Mouse (Mus musculus) neural tube, embryonic 12.5 days (tissue): Measurements from ENCODE around the gene Igfbp2. TPM values are rescaled to one million over a fixed set of nuclear protein-coding genes. Genes with fewer than 3 reads are reported as not detected.

ENCODE experiments used
- ATAC-seq: fragments of 200-750 bp; cut with Nextera tagmentation; 2 replicates; pipeline ENCODE4 v1.8.0; 2017; ENCODE audit warnings: low read depth, mild to moderate bottlenecking, moderate TSS enrichment, moderate library complexity; ENCODE audit not compliant: low FRiP score
- H3K27ac ChIP-seq: fragments of 300-500 bp; sonication (generic); 2 replicates; pipeline ENCODE4 v1.5.1; 2016
- H3K27me3 ChIP-seq: fragments of 300-500 bp; sonication (generic); replicated peaks from 2 replicates; pipeline ENCODE4 v1.6.1; 2016; ENCODE audit warnings: mild to moderate bottlenecking
- H3K36me3 ChIP-seq: fragments of 300-500 bp; sonication (generic); 2 replicates; pipeline ENCODE4 v1.6.1; 2016; ENCODE audit warnings: mild to moderate bottlenecking
- H3K4me1 ChIP-seq: fragments of 300-500 bp; sonication (generic); 2 replicates; pipeline ENCODE4 v1.6.1; 2016
- H3K4me2 ChIP-seq: fragments of 300-500 bp; sonication (generic); replicated peaks from 2 replicates; pipeline ENCODE4 v1.6.1; 2016; ENCODE audit warnings: mild to moderate bottlenecking
- H3K4me3 ChIP-seq: fragments of 300-500 bp; sonication (generic); 2 replicates; pipeline ENCODE4 v1.5.1; 2016
- H3K9ac ChIP-seq: fragments of 300-500 bp; sonication (generic); 2 replicates; pipeline ENCODE4 v1.6.1; 2016; ENCODE audit warnings: mild to moderate bottlenecking
- H3K9me3 ChIP-seq: fragments of 300-500 bp; sonication (generic); 2 replicates; pipeline ENCODE4 v1.6.1; 2016; ENCODE audit warnings: mild to moderate bottlenecking
- WGBS: fragments of 180-500 bp; shearing (Covaris S2); methylation state at CpG from one replicate; pipeline ENCODE4 v1.1.7; 2016; 5-methylcytosine and 5-hydroxymethylcytosine counted together
- polyA plus RNA-seq: library from polyadenylated mRNA; unstranded; fragments of >200 nt; fragmentation: Nextera tagmentation; extraction: Ambion mirVana; gene quantifications from 2 replicates; pipeline ENCODE4 v1.2.1, GENCODE M21; 2016

Gene Igfbp2
- polyA plus RNA-seq, 1 experiment from 2014 or later: 410 TPM

- H3K36me3 ChIP-seq: peaks cover 11% of the 10 kb centered on the region; the same call in 1 of the 2 replicates
- H3K9me3 ChIP-seq: no peaks in the 10 kb centered on the region
- H3K9ac ChIP-seq: peak overlapping the region; percentile 87
- H3K4me1 ChIP-seq: peaks cover 31% of the 10 kb centered on the region
- H3K27me3 ChIP-seq: no peaks in the 10 kb centered on the region
- H3K4me2 ChIP-seq: peak overlapping the region; percentile 93
- peak overlapping the region; percentile 82 for H3K4me3 ChIP-seq
- H3K27ac ChIP-seq: peak overlapping the region; percentile 74
- ATAC-seq: peak; percentile 60
- WGBS: under 1% methylated on average over 37 of the region's 37 CpGs
Measured at GRCm38 (mm10) chr1:72824707-72825101, 401 bp downstream of the Igfbp2 start.

GRCm38 (mm10) chr1:72825286-72825685, 983 bp downstream of the Igfbp2 start:
- H3K36me3 ChIP-seq: peaks cover 17% of the 10 kb centered on the region; the same call in 1 of the 2 replicates
- peak overlapping the region; percentile 82 for H3K4me3 ChIP-seq
- H3K9ac ChIP-seq: peak overlapping the region; percentile 87
- H3K4me2 ChIP-seq: peak overlapping the region; percentile 93
- no peak; the same call in 1 of the 2 replicates for ATAC-seq
- H3K27me3 ChIP-seq: no peaks in the 10 kb centered on the region
- WGBS: under 1% methylated on average over 20 of the region's 20 CpGs
- peaks cover 31% of the 10 kb centered on the region for H3K4me1 ChIP-seq
- H3K27ac ChIP-seq: no peak overlapping the region
- no peaks in the 10 kb centered on the region for H3K9me3 ChIP-seq

DNA sequence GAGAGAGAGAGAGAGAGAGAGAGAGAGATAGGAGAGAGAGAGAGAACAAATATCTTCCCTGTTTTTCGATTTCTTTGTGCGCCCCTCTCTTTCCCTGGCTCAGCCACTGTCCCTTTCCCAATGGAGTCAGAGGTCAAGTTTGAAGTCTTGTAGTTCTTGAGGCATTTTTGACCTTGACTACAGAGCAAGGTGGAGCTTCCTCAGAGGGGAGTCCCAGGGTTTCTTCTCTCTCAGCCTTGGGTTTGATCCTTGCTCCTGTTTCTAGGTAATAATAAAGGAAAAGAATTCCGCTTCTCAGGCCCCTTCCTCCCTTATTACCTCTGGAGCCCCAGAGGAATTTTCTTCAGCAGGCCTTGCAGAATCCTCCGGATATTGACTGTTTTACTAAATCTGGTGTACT, 1.6 kb downstream of the Igfbp2 start:
- H3K36me3 ChIP-seq: peaks cover 23% of the 10 kb centered on the region; the same call in 1 of the 2 replicates
- H3K9ac ChIP-seq: peak overlapping the region; percentile 87
- H3K4me1 ChIP-seq: peaks cover 31% of the 10 kb centered on the region
- under 1% methylated on average over 4 of the region's 4 CpGs for WGBS
- peak overlapping the region; percentile 82 for H3K4me3 ChIP-seq
- H3K9me3 ChIP-seq: no peaks in the 10 kb centered on the region
- ATAC-seq: no peak
- peak overlapping the region; percentile 93 for H3K4me2 ChIP-seq
- H3K27ac ChIP-seq: peak overlapping the region; percentile 76; the same call in 1 of the 2 replicates
- H3K27me3 ChIP-seq: no peaks in the 10 kb centered on the region

DNA sequence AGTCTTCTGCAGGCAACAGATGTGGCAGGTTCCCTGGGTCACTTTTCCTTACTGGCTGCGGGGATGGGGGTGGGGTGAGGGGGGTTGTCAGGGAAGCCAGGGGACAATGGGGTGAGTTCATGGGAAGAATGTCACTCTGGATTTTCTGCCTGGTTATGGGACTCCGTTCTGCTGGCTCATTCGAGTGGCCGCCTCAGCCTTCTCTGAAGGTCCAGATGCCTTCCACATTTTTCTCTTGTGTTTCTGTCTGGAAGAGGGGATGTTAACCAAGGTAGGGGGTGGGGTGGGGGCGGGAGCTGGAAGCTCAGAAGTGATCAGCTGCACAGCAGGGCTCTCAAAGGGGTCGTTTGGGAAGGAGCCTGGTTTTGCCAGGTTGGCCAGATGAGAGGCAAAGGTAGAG, 2.1 kb downstream of the Igfbp2 start:
- Histone ChIP-seq H3K4me2 (peak overlapping the region; percentile 93), H3K9me3 (no peaks in the 10 kb centered on the region), H3K27me3 (no peaks in the 10 kb centered on the region), H3K4me1 (peaks cover 31% of the 10 kb centered on the region), H3K9ac (peak overlapping the region; percentile 87), H3K27ac (peak overlapping the region; percentile 76), H3K4me3 (peak overlapping the region; percentile 82), H3K36me3 (peaks cover 28% of the 10 kb centered on the region; the same call in 1 of the 2 replicates)
- 0 out of 2 replicates have a peak, but pooled peaks have one; percentile 2 for ATAC-seq
- under 1% methylated on average over 6 of the region's 6 CpGs for WGBS

DNA sequence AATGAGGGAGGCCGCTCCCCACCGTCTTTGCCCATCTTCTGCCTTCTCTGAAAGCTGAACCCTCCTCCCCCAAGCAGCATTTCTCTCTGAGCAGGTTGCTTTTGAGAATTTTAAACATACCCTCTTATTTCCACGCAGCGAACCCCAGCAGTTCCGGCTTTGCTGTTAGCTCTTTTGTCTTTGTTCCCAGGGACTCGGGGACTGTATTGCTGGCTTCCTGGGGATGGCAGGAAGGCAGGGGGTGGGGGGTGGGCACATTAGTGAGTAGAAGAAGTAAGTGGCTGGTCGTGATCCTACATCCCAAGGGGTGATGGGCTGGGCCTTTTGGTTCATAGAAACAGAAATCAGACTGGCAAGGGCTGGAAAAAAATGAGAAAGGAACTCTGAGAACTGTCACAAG, 2.6 kb downstream of the Igfbp2 start:
- H3K27me3 ChIP-seq: no peaks in the 10 kb centered on the region
- no peaks in the 10 kb centered on the region for H3K9me3 ChIP-seq
- peak overlapping the region; percentile 93 for H3K4me2 ChIP-seq
- peaks cover 31% of the 10 kb centered on the region for H3K4me1 ChIP-seq
- 0 out of 2 replicates have a peak, but pooled peaks have one; percentile 2 for ATAC-seq
- peaks cover 28% of the 10 kb centered on the region; the same call in 1 of the 2 replicates for H3K36me3 ChIP-seq
- H3K4me3 ChIP-seq: peak overlapping the region; percentile 82
- 2% methylated on average over 7 of the region's 7 CpGs for WGBS
- H3K27ac ChIP-seq: peak overlapping the region; percentile 76
- H3K9ac ChIP-seq: peak overlapping the region; percentile 87

DNA sequence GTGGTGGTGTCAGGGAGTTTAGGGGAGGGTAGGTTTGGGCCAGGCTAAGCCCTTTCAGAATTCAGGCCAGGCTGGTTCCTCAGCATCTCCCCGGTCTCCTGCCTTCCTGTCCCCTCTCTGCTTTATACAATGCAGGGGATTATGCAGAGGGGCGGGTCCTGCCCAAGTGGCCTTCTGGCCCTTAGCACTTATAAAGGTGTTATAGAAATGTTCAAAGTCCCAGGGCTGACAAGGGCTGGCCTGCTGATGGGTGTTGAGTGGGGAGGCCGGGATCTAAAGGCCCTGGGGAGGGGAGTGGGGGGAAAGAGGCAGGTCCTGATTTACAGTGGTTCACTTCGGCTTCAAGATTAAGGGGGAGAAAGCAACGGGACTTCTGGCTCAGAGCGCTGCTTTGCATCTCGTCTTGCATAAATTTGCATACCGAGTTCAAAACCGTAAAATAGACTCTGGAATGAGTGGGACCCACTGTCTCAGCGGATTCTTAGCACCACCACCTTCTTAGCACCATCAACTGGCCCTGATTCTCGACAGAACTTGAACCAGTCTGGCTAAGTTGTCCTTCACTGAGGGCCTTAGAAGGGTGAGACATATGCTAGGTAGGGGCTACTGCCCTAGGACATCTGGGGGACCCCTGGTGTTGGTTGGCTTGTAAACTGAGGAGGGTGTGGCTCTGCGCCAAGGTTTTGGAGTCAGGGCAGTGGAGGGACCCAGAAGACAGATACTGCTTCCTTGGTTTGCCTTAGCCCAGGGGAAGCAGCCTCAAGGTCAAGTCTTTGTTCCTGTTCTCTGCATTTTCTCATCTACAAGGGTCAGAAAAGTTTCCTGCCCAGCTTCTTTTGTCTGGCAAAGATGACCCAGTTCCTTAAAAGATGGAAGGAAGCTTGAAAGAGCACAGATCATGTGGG, 3.4 kb downstream of the Igfbp2 start:
- peaks cover 31% of the 10 kb centered on the region for H3K4me1 ChIP-seq
- WGBS: 13% methylated on average over 12 of the region's 12 CpGs
- H3K36me3 ChIP-seq: peaks cover 28% of the 10 kb centered on the region; the same call in 1 of the 2 replicates
- peak overlapping the region; percentile 93 for H3K4me2 ChIP-seq
- H3K4me3 ChIP-seq: peak overlapping the region; percentile 82
- H3K9me3 ChIP-seq: no peaks in the 10 kb centered on the region
- no peaks in the 10 kb centered on the region for H3K27me3 ChIP-seq
- peak overlapping the region; percentile 76; the same call in 1 of the 2 replicates for H3K27ac ChIP-seq
- ATAC-seq: peak; percentile 23
- peak overlapping the region; percentile 87 for H3K9ac ChIP-seq

- WGBS: 97% methylated on average over 5 of the region's 5 CpGs
- H3K4me1 ChIP-seq: peaks cover 30% of the 10 kb centered on the region
Measured at GRCm38 (mm10) chr1:72828843-72829242, 4.5 kb downstream of the Igfbp2 start.

DNA sequence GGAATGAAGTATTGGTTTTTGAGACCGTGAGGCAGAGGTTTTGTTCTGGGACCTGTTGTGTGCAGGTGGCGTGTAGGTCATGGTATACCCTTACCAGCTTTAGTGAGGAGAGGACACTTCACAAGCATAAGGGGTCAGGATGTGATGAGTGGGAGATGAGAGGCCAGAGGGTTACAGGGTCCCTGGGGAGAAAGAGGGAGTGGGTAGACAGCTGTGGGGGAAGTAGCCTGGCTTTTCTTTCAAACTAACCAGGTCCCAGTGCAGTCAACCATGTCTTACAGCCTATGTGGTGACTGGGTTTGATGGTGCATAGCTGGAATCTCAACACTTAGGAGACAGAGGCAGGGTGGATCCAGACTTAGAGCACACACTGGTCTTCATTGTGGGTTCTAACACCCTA, 6.2 kb downstream of the Igfbp2 start:
- Histone ChIP-seq H3K9ac (no peak overlapping the region), H3K36me3 (peaks cover 40% of the 10 kb centered on the region), H3K27me3 (no peaks in the 10 kb centered on the region), H3K9me3 (no peaks in the 10 kb centered on the region), H3K4me1 (peaks cover 27% of the 10 kb centered on the region), H3K4me3 (no peak overlapping the region), H3K4me2 (no peak overlapping the region), H3K27ac (no peak overlapping the region)
- no peak for ATAC-seq
- WGBS: 96% methylated on average over 2 of the region's 2 CpGs

More at GRCm38 (mm10) chr1:72828843-72829242, 4.5 kb downstream of the Igfbp2 start:
- Histone ChIP-seq H3K27me3 (no peaks in the 10 kb centered on the region), H3K9me3 (no peaks in the 10 kb centered on the region), H3K36me3 (peaks cover 35% of the 10 kb centered on the region; the same call in 1 of the 2 replicates), H3K4me3 (no peak overlapping the region), H3K9ac (no peak overlapping the region), H3K27ac (no peak overlapping the region), H3K4me2 (no peak overlapping the region)
- no peak for ATAC-seq

- H3K27me3 ChIP-seq: no peaks in the 10 kb centered on the region
- WGBS: 58% methylated on average over 3 of the region's 3 CpGs
- no peak overlapping the region for H3K27ac ChIP-seq
- peaks cover 12% of the 10 kb centered on the region for H3K4me1 ChIP-seq
- no peak for ATAC-seq
- H3K36me3 ChIP-seq: peaks cover 48% of the 10 kb centered on the region
- H3K4me3 ChIP-seq: no peak overlapping the region
- no peak overlapping the region for H3K4me2 ChIP-seq
- H3K9me3 ChIP-seq: no peaks in the 10 kb centered on the region
- no peak overlapping the region for H3K9ac ChIP-seq
Measured at GRCm38 (mm10) chr1:72832715-72833153, 8.4 kb downstream of the Igfbp2 start.

DNA sequence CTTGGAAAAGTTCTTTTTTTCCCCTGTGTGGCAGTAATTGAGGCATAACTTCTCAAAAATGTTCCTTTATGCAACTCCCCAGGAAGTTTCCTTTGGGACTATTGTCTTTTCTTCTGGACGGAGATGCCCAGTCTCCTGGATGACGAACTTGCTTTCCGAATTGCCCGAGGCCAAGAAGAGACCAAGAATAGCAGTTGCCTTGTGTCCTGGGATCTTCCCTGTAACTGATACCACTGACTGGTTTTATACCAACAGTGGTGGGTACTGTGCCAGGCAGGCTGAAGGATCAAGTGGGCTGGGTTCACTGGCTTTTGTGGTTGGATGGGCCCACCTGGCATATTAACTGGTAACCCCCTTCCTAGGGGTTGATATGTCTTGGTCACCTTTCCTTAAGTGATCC, 9.3 kb downstream of the Igfbp2 start:
- no peak overlapping the region for H3K4me3 ChIP-seq
- H3K27me3 ChIP-seq: no peaks in the 10 kb centered on the region
- no peaks in the 10 kb centered on the region for H3K9me3 ChIP-seq
- peaks cover 51% of the 10 kb centered on the region for H3K36me3 ChIP-seq
- no peak overlapping the region for H3K4me2 ChIP-seq
- peaks cover 5% of the 10 kb centered on the region for H3K4me1 ChIP-seq
- H3K27ac ChIP-seq: no peak overlapping the region
- no peak for ATAC-seq
- 72% methylated on average over 4 of the region's 4 CpGs for WGBS
- H3K9ac ChIP-seq: no peak overlapping the region

GRCm38 (mm10) chr1:72839356-72839755, 15.1 kb downstream of the Igfbp2 start:
- H3K27ac ChIP-seq: no peak overlapping the region
- H3K9ac ChIP-seq: no peak overlapping the region
- no peaks in the 10 kb centered on the region for H3K4me1 ChIP-seq
- peaks cover 30% of the 10 kb centered on the region for H3K36me3 ChIP-seq
- ATAC-seq: no peak
- no peaks in the 10 kb centered on the region for H3K27me3 ChIP-seq
- no peak overlapping the region for H3K4me2 ChIP-seq
- 77% methylated on average over 8 of the region's 8 CpGs for WGBS
- H3K4me3 ChIP-seq: no peak overlapping the region
- H3K9me3 ChIP-seq: no peaks in the 10 kb centered on the region

GRCm38 (mm10) chr1:72839791-72840190, 15.5 kb downstream of the Igfbp2 start:
- no peaks in the 10 kb centered on the region for H3K9me3 ChIP-seq
- no peaks in the 10 kb centered on the region for H3K4me1 ChIP-seq
- no peaks in the 10 kb centered on the region for H3K27me3 ChIP-seq
- no peak overlapping the region for H3K27ac ChIP-seq
- no peak for ATAC-seq
- no peak overlapping the region for H3K4me2 ChIP-seq
- H3K9ac ChIP-seq: no peak overlapping the region
- peaks cover 31% of the 10 kb centered on the region for H3K36me3 ChIP-seq
- 88% methylated on average over 7 of the region's 7 CpGs for WGBS
- H3K4me3 ChIP-seq: no peak overlapping the region
